ENCODE assay signal across 31 mouse cellular contexts in genomic region chr6:114300737-114301136, GRCm38 (mm10). TPM values are rescaled to one million over a fixed set of nuclear protein-coding genes. Genes with fewer than 3 reads are reported as not detected.
DNase-seq lines count a peak whose midpoint lies in the region; ATAC-seq and TF ChIP-seq lines count a peak whose summit lies in the region.
"Had no signal": no experiment of that assay in that cellular context is flagged by ENCODE, and none has a peak within 500 bp of the region (broad histone marks: within the 10 kb centered on the region; RNA-seq: fewer than 3 reads in every experiment).

No protein-coding gene starts in this region.

- no peaks in the 10 kb centered on the region for H3K9me3 ChIP-seq in hindbrain, embryonic 10.5 days
- H3K9me3 ChIP-seq in hindbrain, embryonic 16.5 days (ENCODE audit: control insufficient read depth, low read length), result no peaks in the 10 kb centered on the region
- no peaks in the 10 kb centered on the region for H3K9me3 ChIP-seq in neural tube, embryonic 11.5 days (ENCODE audit: control insufficient read depth, low read length)
- no peaks in the 10 kb centered on the region for H3K9me3 ChIP-seq in neural tube, embryonic 15.5 days (replicated peaks)
- no peaks in the 10 kb centered on the region for H3K9me3 ChIP-seq in hindbrain, embryonic 14.5 days (ENCODE audit: control insufficient read depth, low read length)
- H3K9me3 ChIP-seq: embryonic facial prominence, embryonic 13.5 days; forebrain, embryonic 10.5 days; hindbrain, embryonic 15.5 days; intestine, embryonic 15.5 days; liver, embryonic 12.5 days; neural tube, embryonic 12.5 days had no signal

- H3K4me3 ChIP-seq in hindbrain, embryonic 10.5 days, result no peak overlapping the region
- H3K4me3 ChIP-seq in hindbrain, embryonic 16.5 days (ENCODE audit: low read length), result no peak overlapping the region
- H3K4me3 ChIP-seq in neural tube, embryonic 11.5 days (ENCODE audit: low read depth, low read length), result no peak overlapping the region
- no peak overlapping the region for H3K4me3 ChIP-seq in neural tube, embryonic 15.5 days (replicated peaks)
- H3K4me3 ChIP-seq in hindbrain, embryonic 14.5 days (replicated peaks; ENCODE audit: low read length), result no peak overlapping the region
- H3K4me3 ChIP-seq in lung, adult 2 months (replicated peaks; ENCODE audit: extremely low read depth, low read depth, low read length), result no peak overlapping the region
- H3K4me3 ChIP-seq: embryonic facial prominence, embryonic 13.5 days; forebrain, embryonic 10.5 days; hindbrain, embryonic 15.5 days; intestine, embryonic 15.5 days; layer of hippocampus, adult 2 months; liver, embryonic 12.5 days; neural tube, embryonic 12.5 days had no signal

- H3K4me1 ChIP-seq in hindbrain, embryonic 10.5 days (replicated peaks), result peaks cover 28% of the 10 kb centered on the region
- H3K4me1 ChIP-seq in hindbrain, embryonic 16.5 days (ENCODE audit: control insufficient read depth, insufficient read depth, low read depth, low read length), result peaks cover 25% of the 10 kb centered on the region
- H3K4me1 ChIP-seq in neural tube, embryonic 11.5 days (ENCODE audit: control insufficient read depth, insufficient read depth, low read length), result peaks cover 9% of the 10 kb centered on the region
- peaks cover 37% of the 10 kb centered on the region for H3K4me1 ChIP-seq in neural tube, embryonic 15.5 days
- H3K4me1 ChIP-seq in hindbrain, embryonic 14.5 days (replicated peaks; ENCODE audit: control insufficient read depth, insufficient read depth, low read length), result peaks cover 31% of the 10 kb centered on the region
- H3K4me1 ChIP-seq in lung, adult 2 months (ENCODE audit: control insufficient read depth, insufficient read depth, low read length), result no peaks in the 10 kb centered on the region
- H3K4me1 ChIP-seq: liver, embryonic 12.5 days had no signal

- TF ChIP-seq POLR2A in lung, adult 2 months (IDR thresholded peaks at IDR 0.05; ENCODE audit: borderline replicate concordance, extremely low read depth, low read depth, low read length), result no peak

- TF ChIP-seq CTCF in lung, adult 2 months (IDR thresholded peaks at IDR 0.05; ENCODE audit: insufficient read depth, low read length), result no peak

- H3K36me3 ChIP-seq in hindbrain, embryonic 10.5 days, result no peaks in the 10 kb centered on the region
- peaks cover 33% of the 10 kb centered on the region for H3K36me3 ChIP-seq in hindbrain, embryonic 16.5 days (ENCODE audit: control insufficient read depth, insufficient read depth, low read length)
- no peaks in the 10 kb centered on the region for H3K36me3 ChIP-seq in neural tube, embryonic 11.5 days (ENCODE audit: control insufficient read depth, insufficient read depth, low read length)
- H3K36me3 ChIP-seq in neural tube, embryonic 15.5 days, result peaks cover 44% of the 10 kb centered on the region
- peaks cover 47% of the 10 kb centered on the region for H3K36me3 ChIP-seq in hindbrain, embryonic 14.5 days (replicated peaks; ENCODE audit: control insufficient read depth, insufficient read depth)
- H3K36me3 ChIP-seq: embryonic facial prominence, embryonic 13.5 days; forebrain, embryonic 10.5 days; intestine, embryonic 15.5 days; liver, embryonic 12.5 days had no signal

- 80% methylated on average over 11 of the region's 11 CpGs for WGBS in hindbrain, embryonic 10.5 days
- WGBS in hindbrain, embryonic 16.5 days, result 49% methylated on average over 11 of the region's 11 CpGs
- WGBS in neural tube, embryonic 11.5 days, result 72% methylated on average over 11 of the region's 11 CpGs
- 47% methylated on average over 11 of the region's 11 CpGs for WGBS in neural tube, embryonic 15.5 days
- 43% methylated on average over 11 of the region's 11 CpGs for WGBS in hindbrain, embryonic 14.5 days
- WGBS in lung, adult 2 months, result 78% methylated on average over 11 of the region's 11 CpGs

- ATAC-seq in hindbrain, embryonic 16.5 days, result no peak
- no peak for ATAC-seq in neural tube, embryonic 11.5 days (ENCODE audit: insufficient read depth, low FRiP score, low TSS enrichment)
- ATAC-seq in neural tube, embryonic 15.5 days (ENCODE audit: low FRiP score), result no peak
- ATAC-seq in hindbrain, embryonic 14.5 days (ENCODE audit: low FRiP score), result no peak
- ATAC-seq: forebrain, postnatal 0 days; intestine, embryonic 15.5 days; liver, embryonic 12.5 days; liver, postnatal 0 days; lung, postnatal 0 days; Patski had no signal

- DNase-seq in hindbrain, embryonic 10.5 days (ENCODE audit: low spot score), result no peak
- DNase-seq in neural tube, embryonic 11.5 days (ENCODE audit: low spot score), result peak; percentile 28
- no peak for DNase-seq in hindbrain, embryonic 14.5 days (ENCODE audit: low spot score)
- no peak for DNase-seq in ovary, adult 18-20 months (ENCODE audit: low spot score)
- no peak for DNase-seq in lung, adult 2 months
- DNase-seq: adrenal gland, postnatal 10 days; cerebellum, adult 11 months; cerebellum, adult 9-11 months; forebrain, postnatal 0 days; gastrocnemius, postnatal 10 days; heart, postnatal 14 days; kidney, adult 2 months; kidney, postnatal 36 days; liver, postnatal 0 days; right cerebral cortex, adult 18-20 months; right cerebral cortex, postnatal 4 days; thymus, adult 18-20 months; thymus, postnatal 25 days had no signal

- no peaks in the 10 kb centered on the region for H3K27me3 ChIP-seq in hindbrain, embryonic 10.5 days (ENCODE audit: insufficient read depth, poor library complexity, severe bottlenecking)
- no peaks in the 10 kb centered on the region for H3K27me3 ChIP-seq in hindbrain, embryonic 16.5 days (replicated peaks; ENCODE audit: control insufficient read depth, insufficient read depth, low read length)
- no peaks in the 10 kb centered on the region for H3K27me3 ChIP-seq in neural tube, embryonic 11.5 days (ENCODE audit: control insufficient read depth, insufficient read depth, low read length)
- H3K27me3 ChIP-seq in neural tube, embryonic 15.5 days (replicated peaks), result no peaks in the 10 kb centered on the region
- no peaks in the 10 kb centered on the region for H3K27me3 ChIP-seq in hindbrain, embryonic 14.5 days (ENCODE audit: control insufficient read depth, insufficient read depth, low read length)
- H3K27me3 ChIP-seq: hindbrain, embryonic 15.5 days; intestine, embryonic 15.5 days; liver, embryonic 12.5 days; neural tube, embryonic 12.5 days had no signal

- no peak overlapping the region for H3K4me2 ChIP-seq in hindbrain, embryonic 16.5 days (ENCODE audit: low read length)
- no peak overlapping the region for H3K4me2 ChIP-seq in neural tube, embryonic 11.5 days (ENCODE audit: low read depth)
- no peak overlapping the region for H3K4me2 ChIP-seq in neural tube, embryonic 15.5 days
- no peak overlapping the region for H3K4me2 ChIP-seq in hindbrain, embryonic 14.5 days (replicated peaks)
- H3K4me2 ChIP-seq: embryonic facial prominence, embryonic 13.5 days; hindbrain, embryonic 15.5 days; intestine, embryonic 15.5 days; liver, embryonic 12.5 days; neural tube, embryonic 12.5 days had no signal

- H3K27ac ChIP-seq in hindbrain, embryonic 10.5 days, result peak overlapping the region; percentile 9; the same call in 1 of the 2 replicates
- H3K27ac ChIP-seq in hindbrain, embryonic 16.5 days (ENCODE audit: low read depth, low read length), result no peak overlapping the region; the same call in 1 of the 2 replicates
- no peak overlapping the region for H3K27ac ChIP-seq in neural tube, embryonic 11.5 days (ENCODE audit: low read depth, low read length)
- H3K27ac ChIP-seq in neural tube, embryonic 15.5 days (replicated peaks), result no peak overlapping the region
- 0 out of 2 replicates have a peak overlapping the region, but pooled peaks have one; percentile 38 for H3K27ac ChIP-seq in hindbrain, embryonic 14.5 days
- H3K27ac ChIP-seq: embryonic facial prominence, embryonic 13.5 days; forebrain, embryonic 10.5 days; hindbrain, embryonic 15.5 days; intestine, embryonic 15.5 days; layer of hippocampus, adult 2 months; liver, embryonic 12.5 days; macrophage; neural tube, embryonic 12.5 days; stomach, postnatal 0 days had no signal

- H3K9ac ChIP-seq in hindbrain, embryonic 16.5 days (ENCODE audit: low read depth, low read length), result no peak overlapping the region
- H3K9ac ChIP-seq in neural tube, embryonic 11.5 days (ENCODE audit: low read length), result no peak overlapping the region
- no peak overlapping the region for H3K9ac ChIP-seq in neural tube, embryonic 15.5 days (replicated peaks)
- H3K9ac ChIP-seq in hindbrain, embryonic 14.5 days, result no peak overlapping the region
- H3K9ac ChIP-seq: embryonic facial prominence, embryonic 13.5 days; forebrain, postnatal 0 days; hindbrain, embryonic 15.5 days; intestine, embryonic 15.5 days; liver, embryonic 12.5 days; liver, postnatal 0 days; neural tube, embryonic 12.5 days had no signal

RNA-seq across cellular contexts. Expression of gene Slc6a1, which starts 18.3 kb away (rescaled TPM):
- polyA plus RNA-seq in hindbrain, embryonic 10.5 days (2016; fragmentation: Nextera tagmentation; extraction: Ambion mirVana), result 3.7 and 15.2 TPM in 2 replicates
- polyA plus RNA-seq in hindbrain, embryonic 16.5 days (2015; fragmentation: Nextera tagmentation; extraction: Ambion mirVana), result 166 and 172 TPM in 2 replicates
- 9.8 and 11.5 TPM in 2 replicates for polyA plus RNA-seq in neural tube, embryonic 11.5 days (2014; fragmentation: Nextera tagmentation; extraction: Ambion mirVana)
- 118 and 138 TPM in 2 replicates for polyA plus RNA-seq in neural tube, embryonic 15.5 days (2015; fragmentation: Nextera tagmentation; extraction: Ambion mirVana)
- polyA plus RNA-seq in hindbrain, embryonic 14.5 days (2014; fragmentation: Nextera tagmentation; extraction: Ambion mirVana), result 135 and 154 TPM in 2 replicates
- polyA plus RNA-seq in lung, adult 2 months (2012; rRNA removed), result 0.14 and 0.24 TPM in 2 replicates
- polyA plus RNA-seq: liver, embryonic 12.5 days; liver, postnatal 0 days; lung, postnatal 0 days; macrophage; Patski; stomach, postnatal 0 days had no signal

Comparison
In these comparisons a context has a peak if more than half of its experiments do, and no peak if none do; other contexts are left out.
1. H3K27ac ChIP-seq: peak in hindbrain, embryonic 10.5 days (single experiment) and hindbrain, embryonic 14.5 days (single experiment); none in hindbrain, embryonic 16.5 days (single experiment), neural tube, embryonic 11.5 days (single experiment) and neural tube, embryonic 15.5 days (single experiment).